Mouse (Mus musculus) CD8-positive naive resting alpha-beta T cell, adult 2 months (primary cell): Measurements from ENCODE around the gene Ly6g6d.
A peak's percentile ranks its signal among the peaks of the same experiment; 100 is the strongest.
"Not testable (repeated sequence)": the region's sequence is repeated elsewhere in the genome, so short reads cannot be mapped to it uniquely, and the experiment has no call there.

Experiments
- DNase-seq, 2 experiments: peaks; one replicate each; pipeline ENCODE4 v3.0.0; 2022; ENCODE audit warnings: low read depth in 2 of 2, low spot score in 2 of 2

The Ly6g6d gene

DNA sequence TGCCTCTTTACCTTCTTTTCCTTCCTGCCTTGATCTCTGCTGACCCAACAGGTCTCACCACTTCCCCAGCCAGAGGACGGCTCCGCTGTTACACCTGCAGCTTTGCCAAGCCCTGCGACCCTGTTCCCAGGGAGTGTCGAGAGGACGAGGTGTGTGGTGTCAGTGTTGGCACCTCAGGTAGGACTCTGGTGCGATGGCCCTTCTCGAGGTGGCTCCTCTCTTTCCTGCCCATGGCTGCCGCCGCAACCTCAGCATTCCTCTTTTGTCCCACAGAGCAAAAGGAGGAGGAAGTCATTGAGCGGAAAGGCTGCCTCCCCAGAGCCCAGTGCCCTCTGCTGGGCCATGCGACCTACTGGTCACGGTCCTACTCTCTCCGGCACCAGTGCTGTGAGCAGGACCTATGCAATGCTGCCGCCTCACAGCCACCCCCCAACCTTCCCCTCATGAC lies at the start of gene Ly6g6d:
Gene Ly6g6d, minus strand, starts transcription at position 280 of the 448 bp plus-strand sequence.
- no peak for DNase-seq

DNA sequence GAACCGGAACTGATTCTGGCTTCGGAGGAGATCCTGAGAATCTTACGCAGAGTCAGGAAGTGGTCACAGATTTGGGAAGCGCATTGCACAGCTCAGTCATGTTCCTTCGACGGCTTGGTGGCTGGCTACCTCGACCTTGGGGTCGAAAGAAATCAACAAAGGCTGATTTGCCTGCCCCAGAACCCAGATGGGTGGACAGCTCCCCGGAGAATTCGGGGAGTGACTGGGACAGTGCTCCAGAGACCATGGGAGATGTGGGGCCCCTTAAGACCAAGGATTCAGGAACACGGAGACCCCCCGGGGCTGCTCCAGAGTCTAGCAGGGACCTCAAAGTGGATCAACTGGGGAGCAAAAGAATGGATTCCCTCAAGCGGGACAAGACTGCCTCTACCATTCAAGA lies 49.2 kb upstream of the Ly6g6d start:
- DNase-seq, result no peak

DNA sequence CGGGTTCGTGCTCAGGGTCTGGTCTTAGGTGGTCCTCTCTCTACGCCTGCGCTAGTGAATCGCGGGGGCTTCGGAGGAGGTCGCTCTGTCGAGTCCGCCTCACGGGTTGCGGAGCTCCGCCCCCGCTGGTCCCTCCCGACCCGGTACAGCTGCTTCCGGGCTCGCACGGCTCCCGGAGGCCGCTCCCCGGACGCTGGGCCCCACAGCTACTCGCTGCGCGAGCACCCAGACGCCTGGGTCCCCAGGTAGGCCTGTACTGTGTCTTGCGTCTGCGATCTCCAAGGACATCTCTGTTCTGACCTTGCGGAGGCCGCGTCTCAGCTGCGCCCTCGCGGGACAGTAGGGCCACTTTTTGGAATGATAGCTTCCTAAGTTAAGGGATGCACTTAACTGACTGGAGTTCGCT lies 48.3 kb upstream of the Ly6g6d start, which contains the start of gene D17H6S53E:
Gene D17H6S53E, plus strand, starts transcription at position 168 of the 406 bp plus-strand sequence.
- peak; percentile 63 to 66 for DNase-seq

DNA sequence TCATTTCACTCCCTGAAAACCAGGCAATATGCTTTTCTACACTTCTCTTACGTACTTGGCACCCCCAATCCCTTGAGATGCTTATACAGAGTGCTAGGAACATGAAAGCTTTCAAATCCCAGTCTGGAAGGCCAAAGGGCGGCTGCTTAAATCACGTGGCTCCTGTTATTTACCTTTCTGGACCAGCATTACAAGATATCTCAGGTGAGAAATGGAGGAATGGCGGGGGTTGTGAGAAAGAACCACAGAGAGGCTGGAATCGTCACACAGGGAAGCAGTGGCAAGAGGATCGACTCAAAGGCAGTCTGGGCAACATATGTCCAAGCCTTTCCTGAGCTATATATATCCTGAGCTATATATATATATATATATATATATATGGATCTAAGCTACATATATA lies 47.7 kb upstream of the Ly6g6d start:
- no peak for DNase-seq

DNA sequence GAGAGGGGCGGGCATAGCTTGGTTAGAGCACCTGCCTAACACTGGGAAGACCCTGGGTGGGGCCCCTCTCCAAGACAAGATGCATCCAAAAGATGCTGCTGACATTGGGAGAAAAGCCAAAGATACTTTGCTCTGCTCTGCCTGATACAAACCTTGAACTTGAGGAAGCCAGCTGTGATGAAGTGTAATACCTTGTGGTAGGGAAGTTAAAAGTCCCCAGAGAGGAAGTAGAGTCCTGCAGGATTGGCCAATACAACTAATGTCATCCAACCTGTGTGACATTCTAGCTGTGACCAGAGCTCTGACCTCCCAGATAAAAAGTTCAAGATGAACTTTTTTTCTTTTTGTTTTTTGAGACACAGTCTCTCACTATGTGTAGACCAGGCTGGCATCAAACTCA lies 47.2 kb upstream of the Ly6g6d start:
- DNase-seq, result no peak

DNA sequence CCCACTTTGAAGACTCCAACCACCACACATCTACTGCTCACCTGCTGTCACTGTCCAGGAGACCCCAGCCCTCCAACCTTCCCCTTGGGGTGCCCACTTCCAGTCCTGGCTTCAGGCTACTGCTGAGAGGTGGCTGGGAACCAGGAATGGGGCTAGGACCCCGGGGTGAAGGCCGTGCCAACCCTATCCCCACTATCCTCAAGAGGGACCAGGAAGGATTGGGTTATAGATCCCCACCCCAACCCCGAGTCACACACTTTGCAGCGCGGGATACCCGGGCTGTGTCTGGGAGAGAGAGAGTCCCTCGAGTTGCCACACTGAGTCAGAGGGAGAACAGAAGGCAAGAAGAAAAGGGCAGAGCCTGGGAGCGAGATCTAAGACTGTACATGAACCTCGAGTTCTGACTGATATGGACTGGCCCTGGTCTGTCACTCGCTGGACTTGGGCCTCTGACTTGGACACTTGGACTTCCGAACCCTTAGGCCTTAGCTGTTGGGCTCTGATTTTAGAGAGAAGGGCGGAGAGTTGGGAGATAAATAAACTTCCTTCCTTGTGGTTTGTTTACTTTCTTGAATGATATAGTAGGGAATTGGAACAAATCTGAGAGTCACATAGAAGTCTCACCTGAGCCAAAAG lies 46.5 kb upstream of the Ly6g6d start:
- DNase-seq, result not testable (repeated sequence)

DNA sequence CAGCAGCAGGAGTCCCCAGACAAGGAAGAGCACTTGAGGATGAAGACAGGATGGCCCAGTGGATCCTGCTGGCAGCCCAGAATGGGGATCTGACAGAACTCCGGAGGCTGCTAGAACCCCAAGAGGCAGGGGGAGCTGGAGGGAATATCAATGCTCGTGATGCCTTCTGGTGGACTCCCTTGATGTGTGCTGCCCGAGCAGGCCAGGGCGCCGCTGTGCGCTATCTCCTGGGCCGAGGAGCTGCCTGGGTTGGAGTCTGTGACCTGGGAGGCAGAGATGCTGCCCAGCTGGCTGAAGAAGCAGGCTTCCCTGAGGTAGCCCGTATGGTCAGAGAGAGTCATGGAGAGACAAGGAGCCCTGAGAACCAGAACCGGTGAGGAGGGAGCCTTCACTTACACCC lies 45.4 kb upstream of the Ly6g6d start:
- DNase-seq, result not testable (repeated sequence)

DNA sequence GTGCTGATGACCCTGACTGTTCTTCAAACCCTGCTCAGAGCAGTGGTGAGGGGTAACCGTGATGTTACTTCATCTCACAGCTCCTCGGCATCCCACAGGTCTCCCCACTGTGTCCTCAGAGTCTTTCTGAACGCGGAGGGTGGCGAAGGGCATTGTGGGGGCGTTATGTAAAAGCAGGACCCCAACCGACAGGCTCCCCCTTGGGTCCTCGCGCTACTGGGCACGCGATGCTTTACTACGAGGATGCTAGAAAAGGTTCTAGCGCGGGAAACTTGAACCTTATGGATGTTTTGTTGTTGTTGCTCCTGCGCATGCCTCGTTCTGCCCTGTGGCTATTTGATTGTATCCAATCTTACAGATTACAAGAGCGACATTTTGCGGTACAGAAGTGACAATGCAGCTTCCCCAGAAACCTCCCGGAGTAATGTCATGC lies 44.0 kb upstream of the Ly6g6d start, which contains the start of gene Csnk2b:
Gene Csnk2b, minus strand, starts transcription at position 183 of the 433 bp plus-strand sequence.
- peak; percentile 35 to 52 for DNase-seq

DNA sequence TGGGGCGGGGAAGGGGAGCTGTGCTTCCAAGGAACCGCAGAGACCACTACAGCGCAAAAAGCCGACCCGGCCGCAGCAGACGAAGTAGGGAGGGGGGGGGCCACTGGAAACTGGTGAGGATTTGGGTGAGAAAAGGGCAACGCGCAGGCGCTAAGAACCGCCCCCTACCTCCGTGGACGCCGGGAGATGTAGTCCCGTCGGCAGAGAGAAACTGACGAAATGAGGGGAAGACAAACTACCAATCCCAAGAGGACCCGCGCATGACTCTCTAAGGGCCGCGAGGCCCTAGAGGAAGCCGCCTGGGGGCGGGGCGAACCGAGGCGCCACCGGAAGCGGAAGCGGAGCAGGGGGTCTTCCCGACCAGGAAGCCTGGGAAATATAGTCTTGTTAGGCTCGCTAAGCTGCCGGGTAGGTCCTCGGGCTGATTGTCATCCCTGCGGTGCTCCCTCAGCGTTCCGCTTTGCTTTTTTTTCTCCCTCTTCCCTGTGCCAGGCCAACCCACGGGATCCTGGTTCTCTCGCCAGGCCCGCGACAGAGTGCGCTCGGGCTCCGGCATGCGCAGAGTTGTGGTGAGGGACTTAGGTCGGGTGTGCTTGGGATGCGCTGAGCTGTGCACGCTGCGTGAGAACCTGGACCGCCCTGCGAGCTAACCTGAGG lies 43.4 kb upstream of the Ly6g6d start, which contains the start of gene Gpank1:
Gene Gpank1, plus strand, starts transcription at position 313 of the 657 bp plus-strand sequence.
- DNase-seq, result peak; percentile 94 to 96

DNA sequence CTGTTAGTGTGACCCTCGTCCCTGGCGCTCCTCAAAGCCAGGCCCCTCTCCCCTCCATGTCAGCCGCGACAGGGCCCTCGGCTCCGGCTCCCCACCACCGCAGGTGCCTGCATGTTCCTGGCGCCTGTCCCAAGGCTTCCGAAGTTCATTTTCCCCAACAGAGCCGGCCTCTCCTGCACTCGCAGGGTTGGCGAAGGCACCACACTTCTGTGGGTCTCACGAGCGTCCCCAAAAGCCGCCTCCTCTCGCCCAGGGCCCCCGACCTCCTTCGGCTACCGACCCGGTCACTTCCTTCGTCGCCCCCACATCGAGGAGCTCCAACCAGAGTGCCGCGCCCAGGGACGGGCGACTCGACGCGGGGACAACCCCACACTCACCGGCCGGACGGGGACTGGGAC lies 42.9 kb upstream of the Ly6g6d start:
- no peak for DNase-seq

DNA sequence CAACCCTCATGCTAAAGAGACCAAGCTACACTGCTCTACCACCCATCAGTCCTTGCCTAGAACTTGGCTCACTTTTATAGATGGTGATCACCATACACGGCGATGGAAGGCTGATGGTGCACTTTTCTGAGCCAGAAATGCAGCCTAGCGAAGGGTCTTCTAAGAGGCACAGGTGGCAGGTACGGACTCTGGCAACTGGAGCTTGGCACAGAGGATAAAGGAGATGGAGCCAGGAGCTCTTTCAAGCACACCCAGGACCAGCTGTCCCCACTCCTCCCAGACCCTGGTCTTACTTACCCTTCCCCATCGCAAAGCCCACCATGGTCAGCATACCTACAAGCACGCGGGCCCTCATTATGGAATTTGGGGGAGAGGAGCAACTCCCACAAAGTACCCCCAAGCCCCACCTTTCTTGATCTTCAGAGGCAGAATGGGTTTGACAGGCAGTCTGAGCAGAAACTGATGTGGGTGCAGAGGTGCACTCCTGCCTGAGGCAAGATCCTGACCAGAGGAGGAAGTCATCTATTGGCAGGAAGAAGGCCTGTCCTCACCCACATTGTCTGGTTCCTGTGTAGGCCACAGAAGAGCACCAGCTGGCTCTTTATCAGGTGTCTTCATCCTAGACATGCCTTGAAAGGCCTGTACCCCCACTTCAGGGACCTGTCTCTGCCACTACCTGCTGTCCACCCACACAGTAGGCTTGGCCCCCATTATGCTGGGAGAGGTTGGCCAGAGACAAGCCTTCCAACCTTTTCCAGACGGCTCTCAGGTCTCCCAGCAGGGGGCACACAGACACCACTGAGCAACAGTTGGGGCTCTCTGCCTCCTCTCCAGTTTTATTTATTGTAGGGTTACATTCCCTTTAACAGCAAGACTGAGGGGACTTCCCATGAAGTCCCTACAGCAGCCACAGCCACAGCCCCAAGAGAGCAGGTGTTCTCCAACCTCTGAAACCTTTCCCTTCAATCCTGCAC lies 37.5 kb upstream of the Ly6g6d start, which contains the start of gene Ly6g5b:
Gene Ly6g5b, minus strand, starts transcription at position 383 of the 974 bp plus-strand sequence.
- DNase-seq, result peak; percentile 43 to 59

DNA sequence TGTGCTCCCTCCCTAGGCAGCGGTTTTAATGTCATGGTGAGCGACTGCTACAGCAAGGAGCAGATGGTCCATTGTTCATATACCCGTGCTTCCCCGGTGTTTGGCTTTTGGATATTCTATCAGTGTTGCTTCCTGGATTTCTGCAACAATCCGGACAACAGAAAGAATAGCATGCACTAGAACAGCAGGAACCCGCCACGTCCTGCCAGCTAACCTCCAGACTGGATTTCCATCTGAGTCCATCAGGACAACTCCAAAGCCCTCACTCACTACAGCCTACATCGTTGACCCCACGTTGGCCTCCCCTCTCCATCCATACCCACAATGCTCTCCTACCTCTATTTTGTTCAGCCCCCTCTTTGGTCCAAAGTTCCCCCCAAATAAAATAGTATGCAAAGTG lies 33.9 kb upstream of the Ly6g6d start:
- no peak for DNase-seq

DNA sequence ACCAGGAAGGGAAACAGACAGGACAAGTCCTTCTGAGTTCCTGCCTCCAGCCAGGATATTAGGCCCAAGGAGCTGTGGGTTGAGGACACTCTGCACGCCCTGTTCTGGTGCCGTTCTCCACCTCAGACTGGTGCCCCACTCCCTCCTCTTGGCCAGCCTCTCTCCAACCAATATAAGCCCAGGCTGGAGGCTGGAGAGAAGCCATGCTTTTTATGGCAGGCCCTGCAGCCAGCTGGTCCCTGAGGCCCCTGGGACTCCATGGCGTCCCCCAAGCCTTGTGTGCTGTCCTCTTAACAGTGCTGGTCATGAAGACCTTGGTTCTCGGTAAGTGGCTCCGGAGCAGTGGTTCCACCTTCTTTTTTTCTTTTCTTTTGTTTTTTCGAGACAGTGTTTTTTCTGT lies 30.2 kb upstream of the Ly6g6d start, which contains the start of gene Ly6g5c:
Gene Ly6g5c, plus strand, starts transcription at position 183 of the 400 bp plus-strand sequence.
- DNase-seq, result no peak

DNA sequence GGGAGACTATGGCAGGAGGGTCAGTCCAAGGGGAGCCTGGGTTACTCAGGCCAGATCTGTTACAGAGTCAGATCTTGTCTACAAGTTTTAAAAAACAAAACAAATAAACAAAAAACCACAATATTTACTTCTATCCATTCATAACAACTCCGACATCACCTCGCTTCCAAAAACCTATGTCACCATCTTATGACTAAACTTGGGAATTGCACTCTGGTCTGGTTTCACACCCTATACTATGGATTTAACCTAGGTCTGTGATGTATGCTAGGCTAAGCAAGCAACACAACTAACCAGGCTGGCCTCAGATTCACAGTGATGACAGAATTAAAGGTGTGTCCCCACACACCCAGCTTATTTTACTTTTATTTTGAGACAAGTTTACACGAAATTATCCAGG lies 28.7 kb upstream of the Ly6g6d start:
- DNase-seq, result no peak

DNA sequence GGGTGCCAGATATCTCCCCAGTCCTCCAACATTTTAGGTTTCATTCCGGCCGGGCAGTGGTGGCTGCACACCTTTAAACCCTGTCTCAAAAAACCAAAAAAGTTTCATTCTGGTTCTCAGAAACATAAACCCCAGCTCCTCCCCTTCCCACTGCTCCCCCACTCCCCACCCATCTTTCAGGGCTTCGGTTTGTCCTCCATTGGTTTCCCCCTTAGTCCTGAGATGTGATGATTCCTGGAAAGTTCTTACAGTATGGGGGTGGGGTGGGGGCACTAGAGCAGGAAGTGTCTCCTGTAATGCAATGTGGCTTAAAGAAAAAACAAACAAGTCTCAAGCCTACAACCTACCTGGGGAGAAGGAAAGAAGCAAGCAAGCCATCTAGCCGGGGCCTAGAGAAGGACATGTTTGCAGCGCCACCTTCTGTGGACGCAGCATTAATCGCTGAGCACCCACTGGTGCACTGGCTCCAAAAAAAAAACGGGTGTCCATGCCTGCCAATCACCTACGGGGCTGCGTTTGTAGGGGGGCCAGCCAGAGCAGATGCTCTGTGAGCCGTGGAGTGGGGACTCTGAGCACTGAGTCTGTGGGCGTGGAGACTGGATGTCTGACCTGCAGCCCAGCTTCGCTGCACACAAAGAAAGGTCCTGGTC lies 28.0 kb upstream of the Ly6g6d start:
- no peak for DNase-seq

DNA sequence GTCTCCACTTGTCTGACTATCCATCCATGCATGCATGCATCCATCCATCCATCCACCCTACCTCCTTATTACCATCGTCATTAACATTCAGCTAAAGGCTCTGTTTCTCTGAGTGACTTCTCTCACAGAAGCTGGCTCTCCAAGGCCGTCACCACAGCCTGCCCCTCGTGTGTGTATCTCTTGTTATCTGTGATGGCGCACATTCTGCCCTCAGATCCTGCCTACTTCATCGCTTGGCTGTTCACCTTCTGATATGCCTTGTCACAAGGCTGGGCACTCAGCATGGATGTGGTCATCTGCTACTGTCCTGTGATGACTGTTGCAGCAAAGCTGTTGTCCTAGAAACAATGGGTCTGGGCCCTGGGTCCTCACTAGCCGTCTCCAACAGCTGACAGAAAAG lies 26.9 kb upstream of the Ly6g6d start:
- DNase-seq, result no peak

DNA sequence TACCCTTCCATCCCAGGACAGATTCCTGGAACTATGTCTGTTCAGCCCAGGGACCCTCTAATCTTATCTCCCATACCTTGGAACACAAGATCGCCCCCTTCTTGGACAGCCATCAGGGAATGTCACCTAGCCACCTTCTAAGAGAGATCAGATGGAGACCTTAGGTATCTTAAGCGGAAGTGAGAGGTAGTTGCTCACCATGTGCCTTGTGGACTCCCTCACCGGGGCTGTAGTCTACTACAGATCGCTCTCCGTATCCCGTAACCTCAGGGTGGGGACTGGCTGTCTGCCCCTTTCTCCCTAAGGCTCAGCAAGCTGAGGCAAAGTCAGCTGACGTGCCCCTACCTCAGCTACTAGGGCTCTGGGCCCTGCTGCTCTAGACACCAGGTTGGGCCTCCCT lies 26.2 kb upstream of the Ly6g6d start:
- DNase-seq, result no peak

DNA sequence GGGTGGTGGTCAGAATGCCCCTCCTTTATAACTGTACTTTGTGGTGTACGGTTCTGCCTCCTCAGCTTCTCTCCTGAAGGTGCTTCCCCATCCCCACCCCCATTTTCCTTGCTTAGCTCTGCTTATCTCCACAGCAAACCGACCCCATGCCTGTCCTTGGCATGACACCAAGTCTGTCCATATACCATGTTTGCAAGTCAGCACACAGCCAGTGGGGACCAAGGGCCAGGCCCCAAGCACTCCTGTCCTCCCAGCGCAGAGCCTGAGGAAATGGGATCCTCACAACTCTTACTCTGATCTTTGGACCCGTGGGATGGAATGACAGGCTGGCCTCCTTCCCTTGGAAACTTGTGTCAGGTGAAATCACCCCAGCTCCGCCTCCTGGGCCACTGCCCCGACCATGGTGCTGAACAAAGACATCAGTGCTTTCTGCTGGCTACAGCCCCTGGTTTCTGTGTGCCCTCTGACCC lies 25.4 kb upstream of the Ly6g6d start:
- DNase-seq, result no peak

DNA sequence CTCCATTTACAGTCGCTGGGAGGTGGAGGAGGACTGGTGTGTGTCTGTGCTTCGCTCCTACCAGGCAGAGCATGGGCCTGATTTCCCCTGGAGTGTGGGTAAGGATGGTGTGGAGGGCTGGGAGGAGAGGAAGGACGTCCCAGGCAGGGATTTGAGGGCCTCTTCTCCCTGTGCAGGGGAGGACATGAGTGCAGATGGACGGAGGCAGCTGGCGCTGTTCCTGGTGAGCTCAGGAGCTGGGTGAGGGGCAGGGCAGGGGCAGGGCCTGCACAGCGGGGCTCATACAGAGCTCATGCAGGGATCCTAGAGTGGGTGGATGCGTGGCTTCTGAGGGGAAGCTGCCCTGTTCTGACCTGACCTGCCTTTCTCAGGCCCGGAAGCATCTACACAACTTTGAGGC lies 24.4 kb upstream of the Ly6g6d start:
- no peak for DNase-seq

DNA sequence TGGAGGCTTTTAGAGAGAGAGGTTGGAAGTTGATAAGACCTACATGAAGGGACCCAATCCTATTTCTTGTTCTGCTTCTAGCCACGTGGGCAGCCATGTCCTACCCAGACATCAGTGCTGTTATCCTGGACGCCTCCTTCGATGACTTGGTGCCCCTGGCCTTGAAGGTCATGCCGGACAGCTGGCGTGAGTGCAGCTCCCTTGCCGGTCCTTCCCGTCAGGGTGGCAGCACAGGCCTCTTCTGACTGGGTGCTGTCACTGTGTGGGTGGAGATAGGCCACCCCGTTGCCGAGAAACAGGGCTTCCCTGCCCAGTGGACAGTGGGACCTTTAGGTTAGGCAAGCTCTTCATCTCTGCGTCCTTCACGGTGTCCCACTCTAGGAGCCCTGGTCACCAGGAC lies 23.3 kb upstream of the Ly6g6d start:
- no peak for DNase-seq
